Mouse (Mus musculus) neural tube, embryonic 13.5 days (tissue): ENCODE measurements around the gene Taf3. TPM values are rescaled to one million over a fixed set of nuclear protein-coding genes. Genes with fewer than 3 reads are reported as not detected.
A peak's percentile ranks its signal among the peaks of the same experiment; 100 is the strongest.

Experiments
- ATAC-seq: fragments of 200-750 bp; cut with Nextera tagmentation; 2 replicates; pipeline ENCODE4 v1.8.0; 2017; ENCODE audit warnings: low read depth, mild to moderate bottlenecking, moderate TSS enrichment, moderate library complexity
- H3K27ac ChIP-seq: fragments of 300-500 bp; sonication (generic); replicated peaks from 2 replicates; pipeline ENCODE4 v1.5.1; 2015; ENCODE audit warnings: moderate library complexity, mild to moderate bottlenecking, inconsistent platforms
- H3K27me3 ChIP-seq: fragments of 300-500 bp; sonication (generic); 2 replicates; pipeline ENCODE4 v1.6.1; 2015; ENCODE audit warnings: mild to moderate bottlenecking, inconsistent platforms
- H3K36me3 ChIP-seq: fragments of 300-500 bp; sonication (generic); 2 replicates; pipeline ENCODE4 v1.6.1; 2015; ENCODE audit warnings: mild to moderate bottlenecking, inconsistent platforms
- H3K4me1 ChIP-seq: fragments of 300-500 bp; sonication (generic); replicated peaks from 2 replicates; pipeline ENCODE4 v1.6.1; 2015; ENCODE audit warnings: inconsistent platforms
- H3K4me2 ChIP-seq: fragments of 300-500 bp; sonication (generic); 2 replicates; pipeline ENCODE4 v1.6.1; 2015; ENCODE audit warnings: inconsistent platforms, mild to moderate bottlenecking, moderate library complexity
- H3K4me3 ChIP-seq: fragments of 300-500 bp; sonication (generic); 2 replicates; pipeline ENCODE4 v1.5.1; 2015; ENCODE audit warnings: mild to moderate bottlenecking, inconsistent platforms
- H3K9ac ChIP-seq: fragments of 300-500 bp; sonication (generic); 2 replicates; pipeline ENCODE4 v1.6.1; 2015; ENCODE audit warnings: moderate library complexity, mild to moderate bottlenecking, inconsistent platforms
- H3K9me3 ChIP-seq: fragments of 300-500 bp; sonication (generic); 2 replicates; pipeline ENCODE4 v1.6.1; 2016; ENCODE audit warnings: inconsistent platforms
- WGBS: fragments of 180-500 bp; shearing (Covaris S2); methylation state at CpG from one replicate; pipeline ENCODE4 v1.1.7; 2015; 5-methylcytosine and 5-hydroxymethylcytosine counted together
- polyA plus RNA-seq: library from polyadenylated mRNA; unstranded; fragments of >200 nt; fragmentation: Nextera tagmentation; extraction: Ambion mirVana; gene quantifications from 2 replicates; pipeline ENCODE4 v1.2.1, GENCODE M21; 2015

Taf3 gene
- polyA plus RNA-seq, 1 experiment from 2014 or later = 14.2 TPM

GRCm38 (mm10) chr2:10008593-10008992, 39.8 kb downstream of the Taf3 start:
- ATAC-seq = no peak

GRCm38 (mm10) chr2:10004960-10005621, 43.3 kb downstream of the Taf3 start:
- no peak overlapping the region for H3K9ac ChIP-seq
- no peak overlapping the region for H3K4me2 ChIP-seq
- peaks cover 6% of the 10 kb centered on the region; the same call in 1 of the 2 replicates for H3K4me1 ChIP-seq
- no peak overlapping the region for H3K4me3 ChIP-seq
- H3K27ac ChIP-seq = no peak overlapping the region
- 78% methylated on average over 8 of the region's 8 CpGs for WGBS
- no peaks in the 10 kb centered on the region for H3K27me3 ChIP-seq
- ATAC-seq = no peak
- H3K36me3 ChIP-seq = no peaks in the 10 kb centered on the region
- no peaks in the 10 kb centered on the region for H3K9me3 ChIP-seq

More at GRCm38 (mm10) chr2:10008593-10008992, 39.8 kb downstream of the Taf3 start:
- Histone ChIP-seq H3K9me3 (no peaks in the 10 kb centered on the region), H3K4me3 (no peak overlapping the region), H3K36me3 (no peaks in the 10 kb centered on the region), H3K9ac (no peak overlapping the region), H3K4me2 (no peak overlapping the region), H3K4me1 (peaks cover 4% of the 10 kb centered on the region; the same call in 1 of the 2 replicates), H3K27me3 (no peaks in the 10 kb centered on the region), H3K27ac (no peak overlapping the region)
- WGBS = 89% methylated on average over 4 of the region's 4 CpGs

GRCm38 (mm10) chr2:10003358-10003757, 45.0 kb downstream of the Taf3 start:
- Histone ChIP-seq H3K4me1 (0 out of 2 replicates have a peak, but pooled peaks cover 4% of the 10 kb centered on the region), H3K27ac (no peak overlapping the region), H3K9ac (no peak overlapping the region), H3K27me3 (no peaks in the 10 kb centered on the region), H3K36me3 (no peaks in the 10 kb centered on the region), H3K9me3 (no peaks in the 10 kb centered on the region), H3K4me3 (no peak overlapping the region), H3K4me2 (no peak overlapping the region)
- 80% methylated on average over 5 of the region's 5 CpGs for WGBS
- ATAC-seq = no peak

GRCm38 (mm10) chr2:10001591-10001990, 46.8 kb downstream of the Taf3 start:
- ATAC-seq = no peak
- WGBS = 86% methylated on average over 2 of the region's 2 CpGs

GRCm38 (mm10) chr2:9997535-9997934, 50.9 kb downstream of the Taf3 start:
- Histone ChIP-seq H3K4me3 (no peak overlapping the region), H3K4me2 (no peak overlapping the region), H3K4me1 (0 out of 2 replicates have a peak, but pooled peaks cover 4% of the 10 kb centered on the region), H3K27me3 (no peaks in the 10 kb centered on the region), H3K9me3 (no peaks in the 10 kb centered on the region), H3K27ac (no peak overlapping the region), H3K9ac (no peak overlapping the region), H3K36me3 (no peaks in the 10 kb centered on the region)
- ATAC-seq = no peak
- 91% methylated on average over 7 of the region's 7 CpGs for WGBS

More at GRCm38 (mm10) chr2:10001591-10001990, 46.8 kb downstream of the Taf3 start:
- no peak overlapping the region for H3K4me3 ChIP-seq
- H3K27me3 ChIP-seq = no peaks in the 10 kb centered on the region
- no peak overlapping the region for H3K27ac ChIP-seq
- H3K9me3 ChIP-seq = no peaks in the 10 kb centered on the region
- 0 out of 2 replicates have a peak, but pooled peaks cover 4% of the 10 kb centered on the region for H3K4me1 ChIP-seq
- no peak overlapping the region for H3K9ac ChIP-seq
- H3K36me3 ChIP-seq = no peaks in the 10 kb centered on the region
- H3K4me2 ChIP-seq = no peak overlapping the region

- no peak overlapping the region for H3K4me3 ChIP-seq
- H3K27me3 ChIP-seq = no peaks in the 10 kb centered on the region
- H3K4me1 ChIP-seq = no peaks in the 10 kb centered on the region
- H3K4me2 ChIP-seq = no peak overlapping the region
- H3K9me3 ChIP-seq = no peaks in the 10 kb centered on the region
- no peaks in the 10 kb centered on the region for H3K36me3 ChIP-seq
- no peak overlapping the region for H3K27ac ChIP-seq
- 74% methylated on average over 5 of the region's 5 CpGs for WGBS
- H3K9ac ChIP-seq = no peak overlapping the region
- no peak for ATAC-seq
Measured at GRCm38 (mm10) chr2:9996111-9996510, 52.3 kb downstream of the Taf3 start.

GRCm38 (mm10) chr2:9990690-9991229, 57.6 kb downstream of the Taf3 start:
- Histone ChIP-seq H3K27ac (no peak overlapping the region), H3K4me2 (no peak overlapping the region), H3K4me3 (no peak overlapping the region), H3K4me1 (peaks cover 7% of the 10 kb centered on the region), H3K36me3 (no peaks in the 10 kb centered on the region), H3K9ac (no peak overlapping the region), H3K9me3 (no peaks in the 10 kb centered on the region), H3K27me3 (no peaks in the 10 kb centered on the region)
- WGBS = 47% methylated on average over 4 of the region's 4 CpGs
- no peak for ATAC-seq

- WGBS = 67% methylated on average over 17 of the region's 17 CpGs
- Histone ChIP-seq H3K27me3 (no peaks in the 10 kb centered on the region), H3K9ac (no peak overlapping the region), H3K4me3 (no peak overlapping the region), H3K4me1 (peaks cover 8% of the 10 kb centered on the region), H3K9me3 (no peaks in the 10 kb centered on the region), H3K27ac (no peak overlapping the region), H3K4me2 (no peak overlapping the region), H3K36me3 (no peaks in the 10 kb centered on the region)
- no peak for ATAC-seq
Measured at GRCm38 (mm10) chr2:9989649-9990547, 58.5 kb downstream of the Taf3 start.

GRCm38 (mm10) chr2:9988290-9988689, 60.1 kb downstream of the Taf3 start:
- Histone ChIP-seq H3K9ac (no peak overlapping the region), H3K27ac (no peak overlapping the region), H3K9me3 (no peaks in the 10 kb centered on the region), H3K36me3 (no peaks in the 10 kb centered on the region), H3K4me2 (no peak overlapping the region), H3K4me1 (peaks cover 11% of the 10 kb centered on the region), H3K4me3 (no peak overlapping the region), H3K27me3 (no peaks in the 10 kb centered on the region)
- ATAC-seq = no peak
- 89% methylated on average over 4 of the region's 4 CpGs for WGBS

- Histone ChIP-seq H3K9me3 (no peaks in the 10 kb centered on the region), H3K4me1 (peaks cover 16% of the 10 kb centered on the region), H3K27me3 (no peaks in the 10 kb centered on the region), H3K36me3 (no peaks in the 10 kb centered on the region), H3K27ac (no peak overlapping the region), H3K4me3 (no peak overlapping the region), H3K4me2 (peak overlapping the region; percentile 14; the same call in 1 of the 2 replicates), H3K9ac (no peak overlapping the region)
- ATAC-seq = 0 out of 2 replicates have a peak, but pooled peaks have one; percentile 43
- WGBS = 5% methylated on average over 6 of the region's 6 CpGs
Measured at GRCm38 (mm10) chr2:9985979-9986447, 62.4 kb downstream of the Taf3 start.

GRCm38 (mm10) chr2:9982446-9982845, 66.0 kb downstream of the Taf3 start:
- 50% methylated on average over 5 of the region's 5 CpGs for WGBS
- no peak for ATAC-seq
- peaks cover 16% of the 10 kb centered on the region for H3K4me1 ChIP-seq
- H3K36me3 ChIP-seq = no peaks in the 10 kb centered on the region
- no peaks in the 10 kb centered on the region for H3K9me3 ChIP-seq
- no peak overlapping the region for H3K27ac ChIP-seq
- no peak overlapping the region for H3K4me3 ChIP-seq
- no peaks in the 10 kb centered on the region for H3K27me3 ChIP-seq
- no peak overlapping the region for H3K4me2 ChIP-seq
- H3K9ac ChIP-seq = no peak overlapping the region

- H3K4me1 ChIP-seq = no peaks in the 10 kb centered on the region
- H3K36me3 ChIP-seq = no peaks in the 10 kb centered on the region
- no peaks in the 10 kb centered on the region for H3K27me3 ChIP-seq
- H3K4me2 ChIP-seq = no peak overlapping the region
- H3K9ac ChIP-seq = no peak overlapping the region
- 85% methylated on average over 3 of the region's 3 CpGs for WGBS
- no peak overlapping the region for H3K27ac ChIP-seq
- H3K9me3 ChIP-seq = no peaks in the 10 kb centered on the region
- no peak for ATAC-seq
- no peak overlapping the region for H3K4me3 ChIP-seq
Measured at GRCm38 (mm10) chr2:9971927-9972326, 76.5 kb downstream of the Taf3 start.
